Mouse (Mus musculus): ENCODE data around the gene Tbc1d32. TPM values are rescaled to one million over a fixed set of nuclear protein-coding genes. Genes with fewer than 3 reads are reported as not detected.

The Tbc1d32 gene
- polyA plus RNA-seq, 1 experiment from 2014 or later: 2.7 TPM

Other genes starting within 250 kb of the Tbc1d32 start
- gene Msl3l2, start 121.8 kb downstream of the Tbc1d32 start, polyA plus RNA-seq (2015; fragmentation: Nextera tagmentation; extraction: Ambion mirVana): 11.4 and 12.8 TPM in 2 replicates
- 83.6 and 99.9 TPM in 2 replicates for gene Gja1, start 148.6 kb upstream of the Tbc1d32 start, polyA plus RNA-seq (2015; fragmentation: Nextera tagmentation; extraction: Ambion mirVana)

Data from midbrain, embryonic 16.5 days (tissue).